Mouse (Mus musculus): ENCODE results near the gene Otulin. TPM values are rescaled to one million over a fixed set of nuclear protein-coding genes. Genes with fewer than 3 reads are reported as not detected.

Gene Otulin
- total and polyA plus RNA-seq, 3 experiments = 33.8 to 40.3 (median 37.4) TPM

GRCm38 (mm10) chr15:27668557-27668956 lies 38.1 kb upstream of the Otulin start:
- DNase-seq (ENCODE audit: low spot score) (no peak), ATAC-seq (ENCODE audit: extremely low read depth, insufficient number of reproducible peaks, low FRiP score, poor library complexity, severe bottlenecking) (no peak)
- Histone ChIP-seq H3K4me3 (ENCODE audit: low read depth, low read length) (no peak overlapping the region), H3K9me3 (replicated peaks) (no peaks in the 10 kb centered on the region), H3K36me3 (replicated peaks) (no peaks in the 10 kb centered on the region), H3K4me1 (ENCODE audit: insufficient read depth, low read depth, low read length) (no peaks in the 10 kb centered on the region), H3K27me3 (ENCODE audit: insufficient read depth, low read length) (no peaks in the 10 kb centered on the region; the same call in 1 of the 2 replicates)
- TF ChIP-seq GATA2 (IDR thresholded peaks at IDR 0.05; ENCODE audit: borderline replicate concordance, low read depth, low read length) (no peak), CTCF (IDR thresholded peaks at IDR 0.05; ENCODE audit: low read depth, low read length) (no peak), POLR2AphosphoS5 (IDR thresholded peaks at IDR 0.05; ENCODE audit: insufficient replicate concordance, low read depth, low read length) (no peak), TAL1 (conservative IDR thresholded peaks at IDR 0.05; ENCODE audit: low read depth, low read length) (no peak), GATA1 (IDR thresholded peaks at IDR 0.05; ENCODE audit: borderline replicate concordance, low read length) (no peak)

- no peak for TF ChIP-seq POLR2AphosphoS5 (IDR thresholded peaks at IDR 0.05; ENCODE audit: insufficient replicate concordance, low read depth, low read length)
- no peak for TF ChIP-seq GATA2 (IDR thresholded peaks at IDR 0.05; ENCODE audit: borderline replicate concordance, low read depth, low read length)
- no peak for TF ChIP-seq GATA1 (IDR thresholded peaks at IDR 0.05; ENCODE audit: borderline replicate concordance, low read length)
- no peak for TF ChIP-seq TAL1 (conservative IDR thresholded peaks at IDR 0.05; ENCODE audit: low read depth, low read length)
- no peak for TF ChIP-seq CTCF (IDR thresholded peaks at IDR 0.05; ENCODE audit: low read depth, low read length)
- Histone ChIP-seq H3K27me3 (ENCODE audit: insufficient read depth, low read length) (no peaks in the 10 kb centered on the region; the same call in 1 of the 2 replicates), H3K36me3 (replicated peaks) (no peaks in the 10 kb centered on the region), H3K4me1 (ENCODE audit: insufficient read depth, low read depth, low read length) (no peaks in the 10 kb centered on the region), H3K9me3 (replicated peaks) (no peaks in the 10 kb centered on the region), H3K4me3 (ENCODE audit: low read depth, low read length) (no peak overlapping the region)
- DNase-seq (ENCODE audit: low spot score) (no peak), ATAC-seq (ENCODE audit: extremely low read depth, insufficient number of reproducible peaks, low FRiP score, poor library complexity, severe bottlenecking) (no peak)
Measured at GRCm38 (mm10) chr15:27668001-27668461, 37.5 kb upstream of the Otulin start.

- DNase-seq (ENCODE audit: low spot score) (no peak), ATAC-seq (ENCODE audit: extremely low read depth, insufficient number of reproducible peaks, low FRiP score, poor library complexity, severe bottlenecking) (no peak)
- no peaks in the 10 kb centered on the region for H3K4me1 ChIP-seq (ENCODE audit: insufficient read depth, low read depth, low read length)
- TF ChIP-seq POLR2AphosphoS5 (IDR thresholded peaks at IDR 0.05; ENCODE audit: insufficient replicate concordance, low read depth, low read length) (no peak), TAL1 (conservative IDR thresholded peaks at IDR 0.05; ENCODE audit: low read depth, low read length) (no peak), CTCF (IDR thresholded peaks at IDR 0.05; ENCODE audit: low read depth, low read length) (no peak), GATA1 (IDR thresholded peaks at IDR 0.05; ENCODE audit: borderline replicate concordance, low read length) (no peak), GATA2 (IDR thresholded peaks at IDR 0.05; ENCODE audit: borderline replicate concordance, low read depth, low read length) (no peak)
- H3K27me3 ChIP-seq (ENCODE audit: insufficient read depth, low read length) = no peaks in the 10 kb centered on the region; the same call in 1 of the 2 replicates
- H3K36me3 ChIP-seq (replicated peaks) = no peaks in the 10 kb centered on the region
- H3K9me3 ChIP-seq (replicated peaks) = no peaks in the 10 kb centered on the region
- H3K4me3 ChIP-seq (ENCODE audit: low read depth, low read length) = no peak overlapping the region
Measured at GRCm38 (mm10) chr15:27666911-27667539, 36.5 kb upstream of the Otulin start.

GRCm38 (mm10) chr15:27665392-27665911 lies 35.0 kb upstream of the Otulin start:
- H3K36me3 ChIP-seq (replicated peaks) = no peaks in the 10 kb centered on the region
- H3K4me1 ChIP-seq (ENCODE audit: insufficient read depth, low read depth, low read length) = no peaks in the 10 kb centered on the region
- H3K27me3 ChIP-seq (ENCODE audit: insufficient read depth, low read length) = no peaks in the 10 kb centered on the region; the same call in 1 of the 2 replicates
- H3K4me3 ChIP-seq (ENCODE audit: low read depth, low read length) = no peak overlapping the region
- no peaks in the 10 kb centered on the region for H3K9me3 ChIP-seq (replicated peaks)
- DNase-seq (ENCODE audit: low spot score) (no peak), ATAC-seq (ENCODE audit: extremely low read depth, insufficient number of reproducible peaks, low FRiP score, poor library complexity, severe bottlenecking) (no peak)
- TF ChIP-seq TAL1 (conservative IDR thresholded peaks at IDR 0.05; ENCODE audit: low read depth, low read length) (no peak), GATA1 (IDR thresholded peaks at IDR 0.05; ENCODE audit: borderline replicate concordance, low read length) (no peak), GATA2 (IDR thresholded peaks at IDR 0.05; ENCODE audit: borderline replicate concordance, low read depth, low read length) (no peak), POLR2AphosphoS5 (IDR thresholded peaks at IDR 0.05; ENCODE audit: insufficient replicate concordance, low read depth, low read length) (no peak), CTCF (IDR thresholded peaks at IDR 0.05; ENCODE audit: low read depth, low read length) (no peak)

GRCm38 (mm10) chr15:27664126-27664525 lies 33.6 kb upstream of the Otulin start:
- Histone ChIP-seq H3K27me3 (ENCODE audit: insufficient read depth, low read length) (no peaks in the 10 kb centered on the region; the same call in 1 of the 2 replicates), H3K4me3 (ENCODE audit: low read depth, low read length) (no peak overlapping the region), H3K9me3 (replicated peaks) (no peaks in the 10 kb centered on the region), H3K36me3 (replicated peaks) (no peaks in the 10 kb centered on the region), H3K4me1 (ENCODE audit: insufficient read depth, low read depth, low read length) (no peaks in the 10 kb centered on the region)
- DNase-seq (ENCODE audit: low spot score) (no peak), ATAC-seq (ENCODE audit: extremely low read depth, insufficient number of reproducible peaks, low FRiP score, poor library complexity, severe bottlenecking) (no peak)
- TF ChIP-seq GATA1 (IDR thresholded peaks at IDR 0.05; ENCODE audit: borderline replicate concordance, low read length) = no peak
- no peak for TF ChIP-seq GATA2 (IDR thresholded peaks at IDR 0.05; ENCODE audit: borderline replicate concordance, low read depth, low read length)
- no peak for TF ChIP-seq CTCF (IDR thresholded peaks at IDR 0.05; ENCODE audit: low read depth, low read length)
- no peak for TF ChIP-seq POLR2AphosphoS5 (IDR thresholded peaks at IDR 0.05; ENCODE audit: insufficient replicate concordance, low read depth, low read length)
- TF ChIP-seq TAL1 (conservative IDR thresholded peaks at IDR 0.05; ENCODE audit: low read depth, low read length) = no peak

GRCm38 (mm10) chr15:27662699-27663098 lies 32.2 kb upstream of the Otulin start:
- Histone ChIP-seq H3K36me3 (replicated peaks) (no peaks in the 10 kb centered on the region), H3K4me1 (ENCODE audit: insufficient read depth, low read depth, low read length) (no peaks in the 10 kb centered on the region), H3K4me3 (ENCODE audit: low read depth, low read length) (no peak overlapping the region), H3K9me3 (replicated peaks) (peaks cover 7% of the 10 kb centered on the region), H3K27me3 (ENCODE audit: insufficient read depth, low read length) (no peaks in the 10 kb centered on the region; the same call in 1 of the 2 replicates)
- ATAC-seq (ENCODE audit: extremely low read depth, insufficient number of reproducible peaks, low FRiP score, poor library complexity, severe bottlenecking) = no peak
- no peak for DNase-seq (ENCODE audit: low spot score)
- TF ChIP-seq POLR2AphosphoS5 (IDR thresholded peaks at IDR 0.05; ENCODE audit: insufficient replicate concordance, low read depth, low read length) (no peak), TAL1 (conservative IDR thresholded peaks at IDR 0.05; ENCODE audit: low read depth, low read length) (no peak)

All from G1E (cell line).